Mouse (Mus musculus) cerebellum, adult 2 months (tissue): ENCODE measurements around the gene Hhex.

Source experiments
- CTCF ChIP-seq: fragments of 200-500 bp; IDR thresholded peaks from 2 replicates; pipeline ENCODE4 v1.5.1; 2011; ENCODE audit warnings: low read depth, mild to moderate bottlenecking, control low read depth, low read length, moderate library complexity, borderline replicate concordance; ENCODE audit not compliant: insufficient read depth
- POLR2A ChIP-seq: fragments of 200-500 bp; IDR thresholded peaks from 2 replicates; pipeline ENCODE4 v1.6.1; 2011; ENCODE audit warnings: low read length, control low read depth, borderline replicate concordance; ENCODE audit not compliant: insufficient read depth

DNA sequence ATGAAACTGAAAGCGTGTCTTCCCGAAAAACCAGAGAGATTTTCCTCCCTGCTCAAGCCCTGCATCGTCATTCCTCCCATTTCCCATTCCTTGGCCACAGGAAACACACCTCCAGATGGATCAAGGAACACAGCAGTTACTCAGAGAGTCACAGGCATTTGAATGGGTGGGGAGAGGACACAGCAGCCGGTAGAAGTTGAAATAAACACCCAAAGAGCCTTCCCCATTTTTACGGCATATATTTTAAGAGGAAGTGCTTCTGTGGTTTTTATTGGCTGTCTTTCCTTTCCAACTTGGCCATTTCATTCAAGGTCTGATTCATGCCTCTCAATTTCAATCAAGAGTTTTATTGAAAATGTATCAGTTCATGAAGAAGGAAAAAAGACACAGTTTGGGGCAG lies 13.6 kb downstream of the Hhex start:
- no peak for TF ChIP-seq CTCF
- no peak for TF ChIP-seq POLR2A
